ENCODE assay signal across 8 mouse cellular contexts in genomic region chr3:73708410-73708714, GRCm38 (mm10). TPM values are rescaled to one million over a fixed set of nuclear protein-coding genes. Genes with fewer than 3 reads are reported as not detected.
DNase-seq lines count a peak whose midpoint lies in the region; ATAC-seq and TF ChIP-seq lines count a peak whose summit lies in the region.

TSS of gene Bche (minus strand) at chr3:73708415.

- TF ChIP-seq CTCF in lung, adult 2 months (IDR thresholded peaks at IDR 0.05; ENCODE audit: insufficient read depth, low read length) = no peak

- peak within 1 kb of the TSS; percentile 69 for H3K4me2 ChIP-seq in forebrain, embryonic 16.5 days (ENCODE audit: low read length)
- H3K4me2 ChIP-seq in intestine, embryonic 16.5 days (ENCODE audit: low read depth, low read length) = peak within 1 kb of the TSS; percentile 64
- peak within 1 kb of the TSS; percentile 81 for H3K4me2 ChIP-seq in neural tube, embryonic 15.5 days

- H3K9me3 ChIP-seq in forebrain, embryonic 16.5 days (ENCODE audit: control insufficient read depth, low read length) = no peaks in the 10 kb centered on the region
- no peaks in the 10 kb centered on the region for H3K9me3 ChIP-seq in intestine, embryonic 16.5 days (ENCODE audit: control insufficient read depth, low read length)
- H3K9me3 ChIP-seq in neural tube, embryonic 15.5 days (replicated peaks) = no peaks in the 10 kb centered on the region

- H3K4me3 ChIP-seq in lung, adult 2 months (replicated peaks; ENCODE audit: extremely low read depth, low read depth, low read length) = peak within 1 kb of the TSS; percentile 55
- peak within 1 kb of the TSS; percentile 42 for H3K4me3 ChIP-seq in forebrain, embryonic 16.5 days (replicated peaks; ENCODE audit: low read length)
- H3K4me3 ChIP-seq in intestine, embryonic 16.5 days (ENCODE audit: low read length) = peak within 1 kb of the TSS; percentile 57
- peak within 1 kb of the TSS; percentile 45 for H3K4me3 ChIP-seq in neural tube, embryonic 15.5 days (replicated peaks)

- H3K27me3 ChIP-seq in forebrain, embryonic 16.5 days (replicated peaks; ENCODE audit: control insufficient read depth, insufficient read depth, low read length) = no peaks in the 10 kb centered on the region
- H3K27me3 ChIP-seq in intestine, embryonic 16.5 days (replicated peaks; ENCODE audit: control insufficient read depth, insufficient read depth, low read length) = no peaks in the 10 kb centered on the region
- no peaks in the 10 kb centered on the region for H3K27me3 ChIP-seq in neural tube, embryonic 15.5 days (replicated peaks)

- peak within 1 kb of the TSS; percentile 36; the same call in 1 of the 2 replicates for H3K9ac ChIP-seq in forebrain, embryonic 16.5 days (replicated peaks; ENCODE audit: low read depth, low read length)
- H3K9ac ChIP-seq in intestine, embryonic 16.5 days (ENCODE audit: low read depth, low read length) = peak within 1 kb of the TSS; percentile 71
- H3K9ac ChIP-seq in neural tube, embryonic 15.5 days (replicated peaks) = peak within 1 kb of the TSS; percentile 30

- ATAC-seq in forebrain, embryonic 16.5 days = no peak
- ATAC-seq in intestine, embryonic 16.5 days = no peak
- no peak for ATAC-seq in neural tube, embryonic 15.5 days (ENCODE audit: low FRiP score)

- H3K27ac ChIP-seq in forebrain, embryonic 16.5 days (ENCODE audit: low read length) = no peak within 1 kb of the TSS
- H3K27ac ChIP-seq in intestine, embryonic 16.5 days (ENCODE audit: low read length) = peak within 1 kb of the TSS; percentile 75
- peak within 1 kb of the TSS; percentile 33; the same call in 1 of the 2 replicates for H3K27ac ChIP-seq in neural tube, embryonic 15.5 days (replicated peaks)

- no peaks in the 10 kb centered on the region for H3K4me1 ChIP-seq in lung, adult 2 months (ENCODE audit: control insufficient read depth, insufficient read depth, low read length)
- peaks cover 5% of the 10 kb centered on the region for H3K4me1 ChIP-seq in forebrain, embryonic 16.5 days (replicated peaks; ENCODE audit: control insufficient read depth, insufficient read depth, low read length)
- no peaks in the 10 kb centered on the region for H3K4me1 ChIP-seq in intestine, embryonic 16.5 days (ENCODE audit: control insufficient read depth, insufficient read depth, low read length)
- H3K4me1 ChIP-seq in neural tube, embryonic 15.5 days = no peaks in the 10 kb centered on the region

- no peaks in the 10 kb centered on the region for H3K36me3 ChIP-seq in forebrain, embryonic 16.5 days (ENCODE audit: control insufficient read depth, insufficient read depth)
- no peaks in the 10 kb centered on the region for H3K36me3 ChIP-seq in intestine, embryonic 16.5 days (ENCODE audit: control insufficient read depth, insufficient read depth, low read length)
- no peaks in the 10 kb centered on the region for H3K36me3 ChIP-seq in neural tube, embryonic 15.5 days

- WGBS in lung, adult 2 months = 9% methylated on average over 10 of the region's 10 CpGs
- 11% methylated on average over 10 of the region's 10 CpGs for WGBS in forebrain, embryonic 16.5 days
- 6% methylated on average over 10 of the region's 10 CpGs for WGBS in intestine, embryonic 16.5 days
- WGBS in neural tube, embryonic 15.5 days = 17% methylated on average over 10 of the region's 10 CpGs

- no peak for TF ChIP-seq POLR2A in lung, adult 2 months (IDR thresholded peaks at IDR 0.05; ENCODE audit: borderline replicate concordance, extremely low read depth, low read depth, low read length)

- no peak for DNase-seq in lung, adult 2 months
- no peak for DNase-seq in lung, postnatal 25 days (ENCODE audit: low spot score)
- no peak for DNase-seq in spleen, postnatal 36 days (ENCODE audit: low spot score in 2 of 2)
- no peak for DNase-seq in thymus, postnatal 14 days
- no peak for DNase-seq in thymus, postnatal 36 days

RNA-seq across cellular contexts. Expression of gene Bche, which starts in this region (rescaled TPM):
- polyA plus RNA-seq in lung, adult 2 months (2012; rRNA removed) = 0.76 and 1.1 TPM in 2 replicates
- 0.76 and 1.1 TPM in 2 replicates for polyA plus RNA-seq in forebrain, embryonic 16.5 days (2015; fragmentation: Nextera tagmentation; extraction: Ambion mirVana)
- polyA plus RNA-seq in intestine, embryonic 16.5 days (2015; fragmentation: Nextera tagmentation; extraction: Ambion mirVana) = 6.9 and 8.1 TPM in 2 replicates
- polyA plus RNA-seq in neural tube, embryonic 15.5 days (2015; fragmentation: Nextera tagmentation; extraction: Ambion mirVana) = 2.4 and 2.8 TPM in 2 replicates
